Mouse (Mus musculus): ENCODE measurements around the gene Coq8a. TPM values are rescaled to one million over a fixed set of nuclear protein-coding genes. Genes with fewer than 3 reads are reported as not detected.

Gene Coq8a
- total RNA-seq, 4 experiments from 2014 or later, result 59.6 to 79.0 (median 61.8) TPM

DNA sequence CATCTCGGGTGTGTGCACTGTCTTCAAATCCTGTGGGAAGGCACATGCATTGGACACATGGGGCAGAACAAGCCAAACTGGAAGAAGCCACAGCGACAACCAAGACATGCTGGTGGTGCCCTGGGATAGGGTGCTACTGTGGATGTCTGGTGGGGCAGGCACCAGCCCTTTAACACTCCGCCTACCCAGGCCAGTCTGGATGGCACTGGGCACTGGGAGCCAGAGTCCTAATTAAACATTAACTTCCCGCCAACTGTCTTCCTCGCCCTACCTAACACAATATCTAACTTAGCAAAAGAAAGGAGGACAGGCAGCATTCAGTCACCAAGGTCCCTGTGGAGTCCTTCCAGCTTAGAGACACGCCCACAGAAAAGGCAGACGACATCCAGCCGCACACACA is 23.8 kb downstream of the Coq8a start:
- DNase-seq (ENCODE audit: low spot score in 2 of 2), result no peak

DNA sequence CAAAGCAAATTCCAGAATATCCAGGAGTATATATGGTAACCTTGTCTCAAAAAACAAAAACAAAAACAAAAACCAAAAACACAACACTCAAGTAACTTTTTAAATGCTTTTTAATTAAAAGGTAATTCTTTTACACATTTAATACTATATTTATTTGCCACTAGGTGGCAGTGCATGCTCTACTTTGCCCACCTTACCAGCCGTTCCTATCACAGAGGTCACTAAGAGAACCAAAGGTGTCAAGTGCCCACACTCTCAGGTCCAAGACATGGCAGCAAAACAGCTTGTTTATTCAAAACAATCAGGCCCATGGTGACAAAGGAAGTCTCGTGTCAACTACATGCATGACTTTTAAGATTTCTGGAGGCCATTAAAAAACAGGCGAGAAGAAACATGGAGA is 24.2 kb downstream of the Coq8a start:
- DNase-seq (ENCODE audit: low spot score in 2 of 2), result no peak

DNA sequence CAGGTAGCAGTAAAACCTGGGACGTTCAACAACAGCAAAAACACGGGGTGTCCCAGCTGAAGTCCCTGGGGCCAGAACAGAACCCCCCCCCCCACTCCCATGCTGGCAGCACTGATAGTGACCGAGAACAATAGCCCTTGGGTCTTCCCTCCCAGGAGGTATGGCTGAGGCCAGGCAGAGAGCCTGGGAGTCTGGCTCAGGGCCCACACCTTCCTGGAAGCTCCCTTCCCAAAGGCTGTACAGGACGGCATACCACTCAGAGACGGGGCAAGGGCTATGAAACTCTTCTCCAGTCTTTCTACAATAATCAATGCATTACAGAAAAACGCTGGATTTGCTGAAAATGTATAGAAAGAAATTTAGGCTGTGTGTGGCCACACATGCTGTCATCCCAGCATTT is 24.7 kb downstream of the Coq8a start:
- no peak for DNase-seq (ENCODE audit: low spot score in 2 of 2)

DNA sequence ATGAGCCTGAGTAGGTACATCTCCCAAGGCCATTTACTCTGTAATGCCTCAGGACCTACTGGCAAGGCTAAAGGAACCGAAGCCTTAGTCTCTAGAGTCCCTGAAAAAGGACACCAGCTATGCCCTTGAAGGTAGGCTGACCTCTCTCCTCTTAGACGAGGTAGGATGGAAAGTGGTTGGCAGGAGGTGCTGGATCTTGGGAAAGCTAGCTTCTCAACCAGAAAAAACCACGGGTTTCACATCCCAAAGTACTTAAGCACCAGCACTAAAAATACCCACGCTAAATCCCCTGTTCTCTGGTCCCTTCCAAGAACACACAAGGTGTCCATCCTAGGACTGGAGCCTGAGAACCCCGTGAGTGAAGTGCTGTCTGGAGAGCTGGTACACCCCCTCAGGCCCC is 26.4 kb downstream of the Coq8a start:
- no peak for DNase-seq (ENCODE audit: low spot score in 2 of 2)

DNA sequence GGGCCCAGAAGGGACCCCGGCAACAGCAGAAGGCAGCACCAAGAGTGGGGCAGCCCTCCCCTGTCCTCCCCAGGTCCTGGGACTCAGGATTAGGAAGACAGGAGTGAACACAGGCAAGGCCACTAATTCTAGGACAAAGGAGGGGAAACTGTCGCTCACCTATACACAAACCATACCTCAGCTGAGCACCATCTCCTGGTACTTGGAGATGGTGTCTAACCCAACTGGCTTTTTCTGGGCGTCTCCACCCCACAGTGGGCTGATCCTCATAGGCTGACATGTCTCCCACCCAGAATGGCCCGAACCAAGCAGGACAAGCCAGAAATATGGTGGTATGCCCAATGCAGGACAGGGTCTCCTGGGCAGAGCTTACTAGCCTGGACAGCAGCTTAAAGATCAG is 26.8 kb downstream of the Coq8a start:
- DNase-seq (ENCODE audit: low spot score in 2 of 2), result no peak

DNA sequence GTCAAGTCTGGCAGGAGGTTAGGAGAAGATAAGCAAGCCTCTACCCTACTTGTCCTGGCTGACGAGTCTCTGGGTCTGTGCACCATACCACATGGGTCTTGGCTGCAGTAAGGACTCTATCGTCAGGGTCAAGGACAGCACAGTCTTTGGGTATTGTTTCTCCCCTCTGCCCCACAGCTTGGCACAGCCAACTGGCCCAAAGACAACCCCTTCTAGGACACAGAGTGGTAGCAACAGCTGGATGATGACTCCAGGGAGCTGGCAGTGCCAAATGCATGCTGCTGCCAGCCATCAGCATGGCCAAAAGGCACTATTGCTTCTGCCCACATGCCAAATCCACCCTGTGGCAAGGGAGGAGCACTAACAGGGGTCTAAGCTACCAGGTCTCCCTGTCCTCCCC is 27.5 kb downstream of the Coq8a start:
- no peak for DNase-seq (ENCODE audit: low spot score in 2 of 2)

DNA sequence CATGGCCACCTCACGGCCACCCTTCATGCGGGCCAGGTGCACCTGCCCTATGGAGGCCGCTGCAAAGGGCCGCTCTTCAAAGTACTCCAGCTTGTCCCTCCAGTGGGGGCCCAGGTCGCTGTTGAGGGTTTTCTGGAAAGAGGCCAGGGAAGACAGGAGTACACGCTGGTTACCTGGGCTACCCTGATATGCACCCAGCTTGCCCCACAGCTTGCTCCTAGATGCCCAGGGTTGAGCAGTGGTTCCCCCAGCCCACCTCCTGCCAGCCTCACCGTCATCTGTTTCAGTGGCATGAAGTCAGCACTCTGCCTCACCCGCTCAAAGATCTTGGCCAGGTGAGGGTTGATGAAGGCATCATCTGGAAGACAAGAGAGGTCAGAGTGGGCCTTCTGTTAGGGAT is 29.3 kb downstream of the Coq8a start:
- no peak for DNase-seq (ENCODE audit: low spot score in 2 of 2)

DNA sequence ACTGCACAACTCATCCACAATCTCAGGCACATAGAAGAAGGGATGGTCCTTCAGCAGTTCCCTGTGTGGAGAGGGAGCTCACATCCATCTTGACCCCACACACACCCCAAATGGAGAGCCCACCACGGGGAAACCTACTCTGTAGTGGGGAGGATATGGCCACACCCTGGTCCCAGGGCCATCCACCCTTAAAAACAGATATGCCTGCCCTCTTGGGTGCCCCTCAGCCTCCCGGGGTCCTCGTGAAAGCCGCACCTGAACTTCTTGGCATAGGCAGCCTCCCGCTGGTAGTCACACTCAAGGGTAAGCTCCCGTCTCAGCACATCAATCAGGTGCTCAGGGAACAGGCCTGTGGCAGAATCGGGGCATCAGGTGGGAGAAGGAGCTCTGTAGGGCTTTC is 30.2 kb downstream of the Coq8a start:
- DNase-seq (ENCODE audit: low spot score in 2 of 2), result no peak

DNA sequence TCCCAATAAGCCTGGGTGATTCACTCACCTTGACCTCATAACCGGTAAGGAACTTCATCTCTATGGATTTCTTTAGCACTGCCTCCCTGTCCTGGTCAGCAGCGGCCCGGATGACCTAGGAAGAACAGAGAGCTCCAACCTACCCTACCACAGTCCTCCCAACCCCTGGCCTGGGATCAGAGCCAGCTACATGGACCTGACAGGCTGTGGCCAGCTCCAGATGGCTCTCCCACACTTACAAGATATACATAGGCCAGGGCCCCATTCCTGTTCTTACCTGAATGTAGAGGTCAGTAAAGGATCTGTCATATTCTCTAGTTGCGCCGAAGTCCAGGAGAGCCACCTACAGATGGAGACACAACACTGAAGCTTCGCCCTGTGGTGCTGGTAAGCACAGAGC is 31.1 kb downstream of the Coq8a start:
- DNase-seq (ENCODE audit: low spot score in 2 of 2), result no peak

DNA sequence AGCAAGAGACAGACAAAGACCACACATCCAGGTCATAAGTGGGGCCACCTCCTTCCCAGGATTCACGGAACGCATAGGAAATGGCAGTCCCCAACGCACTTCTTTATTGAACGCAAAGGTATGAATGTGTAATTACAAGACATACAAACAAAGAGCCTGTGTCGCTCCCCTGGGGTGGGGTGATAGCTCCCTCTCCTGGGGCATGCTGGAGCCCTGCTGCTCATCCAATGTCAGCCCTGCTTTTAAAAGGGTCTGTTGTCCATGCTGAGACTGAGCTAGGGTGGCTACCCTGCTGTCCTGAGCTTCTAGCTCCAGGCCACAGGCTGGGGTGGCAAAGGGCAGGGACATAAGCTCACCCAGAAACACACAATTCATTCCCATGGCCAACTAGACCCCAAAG is 32.9 kb downstream of the Coq8a start:
- no peak for DNase-seq (ENCODE audit: low spot score in 2 of 2)

DNA sequence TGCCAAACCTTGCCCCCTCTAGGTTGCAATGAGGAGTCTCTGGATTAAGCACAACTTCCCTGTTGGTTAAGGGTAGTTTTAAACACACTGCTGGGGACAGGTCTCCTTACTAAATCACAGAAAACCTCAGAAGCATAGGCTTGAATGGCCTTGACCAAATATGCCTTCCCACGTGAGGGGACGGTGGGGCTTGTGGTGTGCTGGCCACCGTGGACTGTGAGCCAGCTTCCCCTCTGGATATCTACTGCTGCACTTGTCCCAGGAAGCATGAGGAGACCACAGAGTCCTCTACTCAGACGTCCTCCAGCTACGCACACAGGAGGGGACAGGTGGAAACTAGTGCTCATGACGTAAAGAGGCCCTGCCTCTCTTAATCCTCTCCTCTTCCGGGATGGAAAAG is 36.4 kb downstream of the Coq8a start:
- DNase-seq (ENCODE audit: low spot score in 2 of 2), result no peak

DNA sequence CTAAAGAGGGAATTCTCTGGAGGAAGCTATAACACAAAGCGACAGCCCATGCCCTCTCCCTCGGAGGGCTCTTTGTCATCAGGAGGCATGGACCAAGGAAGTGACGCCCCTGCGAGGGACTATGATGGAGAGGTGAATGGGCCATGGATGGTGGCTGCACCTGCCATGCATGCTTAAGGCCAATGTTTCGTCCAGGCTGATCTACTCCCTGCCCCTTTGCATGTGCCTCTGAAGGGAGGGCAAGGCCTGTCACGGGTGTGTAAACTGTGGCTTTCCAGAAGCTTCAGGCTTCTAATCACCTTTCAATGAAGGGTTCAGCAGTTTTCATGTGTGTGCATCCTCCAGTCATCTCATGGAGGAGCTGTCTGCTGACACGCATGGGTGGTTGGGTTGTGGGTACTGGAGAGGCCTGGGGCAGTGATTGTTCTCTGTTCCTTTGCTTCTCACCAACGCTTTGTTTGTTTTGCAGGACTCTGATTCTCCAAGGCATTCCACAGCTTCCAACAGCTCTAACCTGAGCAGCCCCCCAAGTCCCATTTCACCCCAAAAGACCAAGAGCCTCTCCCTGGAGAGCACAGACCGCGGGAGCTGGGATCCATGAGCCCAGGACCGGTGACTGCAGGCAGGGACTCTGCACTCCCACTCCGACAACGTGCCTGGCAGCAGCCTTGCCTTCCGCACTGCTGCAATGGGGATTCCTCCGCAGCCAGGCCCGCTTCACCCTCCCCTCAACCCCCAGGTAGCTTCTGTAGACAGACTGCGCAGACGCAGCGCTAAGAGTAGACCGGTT is 37.6 kb downstream of the Coq8a start:
- DNase-seq (ENCODE audit: low spot score in 2 of 2), result no peak

DNA sequence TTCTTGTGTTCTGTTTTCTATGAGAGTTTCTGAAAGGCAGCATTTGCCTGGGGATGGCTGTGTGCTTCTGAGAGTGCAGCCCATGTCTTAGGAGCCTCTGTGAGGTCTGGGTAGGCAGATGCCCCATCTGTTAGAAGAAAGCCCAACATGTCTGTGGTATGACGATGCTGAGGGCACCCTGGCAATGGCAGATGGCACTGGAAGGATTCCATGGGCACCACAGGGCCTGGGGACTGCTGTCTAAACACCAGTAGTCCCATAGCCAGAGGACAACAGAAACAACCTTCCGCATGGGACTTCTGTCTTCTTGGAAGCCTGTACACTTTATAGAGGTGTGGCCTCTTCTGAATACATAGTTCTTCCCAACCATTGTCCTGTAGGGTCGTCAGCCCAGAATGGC is 38.2 kb downstream of the Coq8a start:
- DNase-seq (ENCODE audit: low spot score in 2 of 2), result no peak

DNA sequence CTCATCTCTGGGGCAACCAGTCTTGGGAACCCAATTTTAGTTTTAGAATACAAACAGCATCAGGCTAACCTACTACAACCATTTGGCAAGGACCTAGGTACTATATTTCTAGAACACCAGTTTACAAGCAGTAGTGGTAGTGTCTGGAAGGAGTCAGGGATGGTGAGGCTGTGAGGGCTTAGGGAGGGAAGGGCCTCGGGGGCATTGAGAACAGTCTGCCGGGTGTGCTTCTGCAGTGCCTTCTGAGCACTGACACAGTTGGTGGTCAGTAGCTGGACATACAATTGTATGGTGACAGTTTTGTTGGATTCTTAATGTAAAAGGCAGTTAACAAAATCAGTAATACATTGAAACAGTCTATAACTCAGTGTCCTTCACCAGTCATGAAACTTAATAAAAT is 38.9 kb downstream of the Coq8a start:
- DNase-seq (ENCODE audit: low spot score in 2 of 2), result no peak

DNA sequence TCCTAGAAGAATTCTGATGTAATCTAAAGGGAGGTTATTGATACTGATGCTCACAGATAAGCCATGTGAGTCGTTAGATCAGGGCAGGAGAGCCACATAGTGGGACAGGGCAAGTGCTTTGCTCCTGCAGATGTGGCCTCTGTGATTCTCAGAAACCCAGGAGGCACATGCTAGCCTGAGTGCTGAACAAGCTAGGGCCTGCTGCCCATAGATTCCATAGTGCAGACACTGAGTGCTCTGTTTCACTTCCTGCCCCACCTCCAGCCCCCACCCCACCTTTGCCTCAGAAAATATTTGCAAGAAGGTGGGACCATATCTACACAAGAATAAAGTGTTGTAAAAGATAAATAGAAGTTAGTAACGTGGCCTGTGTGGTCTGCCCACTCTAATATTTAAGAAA is 40.8 kb downstream of the Coq8a start:
- no peak for DNase-seq (ENCODE audit: low spot score in 2 of 2)

DNA sequence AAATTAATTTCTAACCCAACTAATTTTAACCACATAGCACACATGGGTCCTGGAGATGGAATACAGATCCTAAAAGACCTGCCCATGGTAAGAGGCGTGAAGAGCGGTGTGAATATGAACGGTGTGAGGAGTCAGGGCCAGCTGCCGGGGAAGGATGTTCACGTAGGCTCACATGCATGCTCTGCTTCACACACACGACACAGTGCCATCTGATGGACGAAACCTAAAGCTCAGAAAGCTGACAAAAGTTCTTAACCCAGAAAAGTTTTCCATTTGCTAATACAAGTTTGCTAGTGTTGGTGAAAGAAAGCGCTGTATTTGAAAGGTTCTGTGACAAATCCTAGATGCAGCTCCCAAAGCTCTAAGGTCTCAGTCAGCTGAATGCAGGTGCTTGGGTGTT is 48.2 kb downstream of the Coq8a start:
- peak in 1 of 2 experiments; percentile 4 for DNase-seq (ENCODE audit: low spot score in 2 of 2)

DNA sequence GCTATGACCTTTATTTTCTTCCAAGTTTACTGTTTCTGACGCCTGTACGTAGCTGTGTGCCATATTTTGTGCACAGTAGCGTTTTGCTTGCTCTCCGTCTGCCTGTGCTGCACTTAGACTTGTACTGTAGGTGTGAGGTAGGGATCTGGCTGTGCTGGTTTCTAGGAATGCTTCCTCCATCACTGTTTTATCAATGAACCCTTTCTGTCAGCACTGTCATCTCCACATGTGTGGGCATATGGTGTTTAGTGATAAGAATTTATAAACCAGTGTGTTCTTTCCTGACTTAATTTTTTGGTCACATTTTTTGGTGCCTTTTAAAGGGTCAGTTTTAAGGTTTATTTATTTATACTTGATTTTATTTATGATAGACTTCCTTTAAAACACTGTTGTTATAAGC is 50.8 kb downstream of the Coq8a start:
- peak in 1 of 2 experiments; percentile 1 for DNase-seq (ENCODE audit: low spot score in 2 of 2)

DNA sequence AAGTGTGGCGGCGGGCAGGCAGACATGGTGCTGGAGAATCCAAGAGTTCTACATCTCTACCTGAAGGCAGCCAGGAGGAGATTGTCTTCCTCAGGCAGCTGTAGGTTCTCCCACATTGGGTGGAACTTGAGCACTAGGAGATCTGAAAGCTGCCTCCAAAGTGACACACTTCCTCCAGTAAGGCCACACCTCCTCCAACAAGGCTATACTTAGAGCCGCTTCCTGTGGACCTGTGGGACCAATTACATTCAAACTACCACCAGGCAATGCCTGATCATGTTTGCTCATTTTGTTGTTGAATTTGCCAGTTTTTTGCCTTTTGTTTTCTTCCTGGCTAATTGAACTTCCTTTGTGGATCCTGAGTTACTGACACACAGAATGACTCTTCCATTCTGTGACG is 51.4 kb downstream of the Coq8a start:
- DNase-seq (ENCODE audit: low spot score in 2 of 2), result peak in 1 of 2 experiments; percentile 2

DNA sequence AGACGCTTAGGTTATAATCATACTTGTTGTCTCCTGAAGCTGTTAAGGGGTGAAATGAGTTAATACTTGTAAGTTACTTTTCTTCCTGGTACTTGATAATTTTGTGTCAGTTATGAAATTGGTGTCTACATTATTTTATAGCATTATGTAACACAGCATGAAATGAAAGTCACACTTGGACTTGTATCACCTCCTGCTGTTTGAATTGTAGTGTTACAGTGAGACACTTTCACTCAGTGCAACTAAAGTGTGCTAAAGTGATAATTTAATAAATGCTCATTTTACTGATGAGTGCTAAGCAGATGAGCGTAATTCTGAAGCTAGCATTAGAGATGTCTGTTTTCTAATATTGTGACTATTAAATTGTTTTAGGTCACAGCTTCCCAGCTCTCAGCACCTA is 58.4 kb downstream of the Coq8a start:
- DNase-seq (ENCODE audit: low spot score in 2 of 2), result no peak

DNA sequence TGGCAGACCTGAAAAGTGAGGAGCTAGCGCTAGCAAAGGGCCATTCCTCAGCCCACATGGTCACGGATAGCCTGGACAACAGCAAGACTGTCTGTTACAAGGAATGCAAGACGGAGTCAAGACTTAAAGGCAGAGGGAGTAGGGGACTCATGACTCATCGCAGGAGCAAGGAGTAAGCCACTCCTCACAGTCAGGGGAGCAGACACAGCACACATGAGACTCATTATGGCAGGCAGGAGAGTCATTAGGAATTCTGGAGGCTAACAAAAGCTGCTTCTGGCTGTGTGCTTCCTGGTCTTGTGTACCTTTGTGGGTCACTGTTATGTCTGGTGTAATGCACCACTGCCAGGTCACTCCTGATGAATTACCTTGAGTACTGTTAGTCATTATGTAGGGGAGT is 60.2 kb downstream of the Coq8a start:
- DNase-seq (ENCODE audit: low spot score in 2 of 2), result no peak

DNA sequence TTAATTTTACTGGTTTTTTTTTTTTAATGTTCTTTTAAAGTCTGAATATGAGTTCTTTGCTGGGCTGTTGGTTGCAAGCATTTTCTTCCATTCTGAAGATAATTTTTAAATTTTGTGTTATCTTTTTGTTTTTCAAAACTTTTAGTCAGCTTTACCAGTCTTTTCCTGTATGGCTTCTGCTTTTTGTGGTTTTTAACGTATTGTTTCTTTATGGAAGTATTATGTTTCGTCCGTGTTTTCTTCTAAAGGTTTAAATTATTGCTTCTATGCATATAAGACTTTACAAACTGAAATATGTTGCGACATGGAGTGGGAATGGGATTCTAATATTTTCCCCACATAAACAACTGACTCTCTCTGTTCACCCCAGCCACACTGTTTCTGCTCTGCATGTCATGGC is 67.2 kb downstream of the Coq8a start:
- no peak for DNase-seq (ENCODE audit: low spot score in 2 of 2)

DNA sequence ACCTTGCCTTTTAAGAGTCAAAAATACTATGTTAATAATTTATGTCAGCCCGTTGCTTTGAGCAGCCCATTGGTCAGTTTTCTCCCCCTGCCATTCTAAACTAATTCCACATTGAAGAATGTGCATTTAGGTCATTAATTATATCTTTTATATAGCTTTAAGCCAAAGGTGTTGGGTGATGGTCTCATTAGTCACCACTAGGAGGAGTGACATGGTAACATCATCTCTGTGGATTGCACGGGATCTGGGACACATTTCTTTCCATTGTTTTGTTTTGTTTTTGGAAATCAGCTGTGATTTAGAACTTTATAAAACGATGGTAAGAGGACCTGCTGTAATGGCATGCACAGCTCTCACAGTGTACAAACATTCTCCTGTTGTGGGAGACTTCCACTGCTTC is 68.0 kb downstream of the Coq8a start:
- no peak for DNase-seq (ENCODE audit: low spot score in 2 of 2)

DNA sequence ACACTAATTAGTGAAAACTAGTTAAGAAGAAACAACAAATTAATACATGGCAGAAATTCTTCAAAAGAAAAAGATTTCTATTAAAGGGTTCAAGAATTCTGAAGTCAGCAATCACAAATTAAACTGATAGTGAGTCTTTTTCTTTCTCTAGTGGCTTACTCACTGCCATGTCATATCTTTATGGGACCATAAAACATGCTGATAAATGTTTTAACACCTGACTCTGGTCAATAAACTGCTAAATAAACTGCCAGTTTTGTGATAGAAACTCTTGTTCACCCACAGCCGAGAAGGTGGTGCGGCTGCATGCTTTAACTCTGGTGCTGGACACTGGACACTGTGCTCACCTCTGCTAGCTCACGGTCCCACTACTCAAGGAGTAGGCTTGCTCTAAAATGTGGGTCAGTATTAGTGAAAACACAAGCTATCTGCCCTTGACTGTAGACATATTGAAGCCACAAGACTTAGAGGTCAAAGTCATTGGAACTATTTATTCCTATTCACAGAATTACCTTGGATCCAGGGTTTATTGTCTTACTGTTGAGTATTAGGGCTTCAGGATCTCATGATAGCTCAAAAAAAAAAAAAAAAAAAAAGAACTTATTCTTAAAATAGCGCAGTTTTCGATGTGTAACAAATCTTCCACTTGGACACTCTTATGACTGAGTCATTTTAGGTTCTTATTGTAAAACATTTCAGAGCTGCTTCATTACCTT is 71.2 kb downstream of the Coq8a start:
- DNase-seq (ENCODE audit: low spot score in 2 of 2), result no peak

Measured in left cerebral cortex, adult 8-10 months (tissue).